Mouse (Mus musculus) WW6 (cell line): ENCODE results near the gene Ugt1a8.
A peak's percentile ranks its signal among the peaks of the same experiment; 100 is the strongest.

ENCODE experiments used
- DNase-seq: peaks from one replicate; pipeline ENCODE4 v3.0.0-alpha.2; 2013; ENCODE audit warnings: low read depth, low spot score

The Ugt1a8 gene

GRCm38 (mm10) chr1:88186325-88186935, 98.8 kb downstream of the Ugt1a8 start:
- DNase-seq, result no peak

DNA sequence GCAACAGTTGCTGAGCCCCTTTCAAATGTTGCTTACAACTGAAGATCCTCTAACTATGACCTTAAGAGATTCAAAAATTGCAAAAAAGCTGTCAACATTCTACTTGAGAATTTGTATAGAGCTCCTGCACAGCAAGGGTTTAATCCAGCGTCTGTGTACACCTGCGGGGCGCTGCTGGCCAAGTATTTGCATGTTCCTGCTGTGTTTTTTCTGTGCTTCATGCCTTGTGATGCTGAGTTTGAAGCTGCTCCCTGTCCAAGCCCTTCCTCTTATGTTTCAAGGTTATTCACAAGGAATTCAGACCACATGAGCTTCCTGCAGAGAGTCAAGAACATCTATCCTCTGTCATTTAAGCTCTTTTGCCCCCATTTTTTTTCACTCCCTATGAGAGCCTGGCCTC, 104.5 kb downstream of the Ugt1a8 start:
- no peak for DNase-seq

DNA sequence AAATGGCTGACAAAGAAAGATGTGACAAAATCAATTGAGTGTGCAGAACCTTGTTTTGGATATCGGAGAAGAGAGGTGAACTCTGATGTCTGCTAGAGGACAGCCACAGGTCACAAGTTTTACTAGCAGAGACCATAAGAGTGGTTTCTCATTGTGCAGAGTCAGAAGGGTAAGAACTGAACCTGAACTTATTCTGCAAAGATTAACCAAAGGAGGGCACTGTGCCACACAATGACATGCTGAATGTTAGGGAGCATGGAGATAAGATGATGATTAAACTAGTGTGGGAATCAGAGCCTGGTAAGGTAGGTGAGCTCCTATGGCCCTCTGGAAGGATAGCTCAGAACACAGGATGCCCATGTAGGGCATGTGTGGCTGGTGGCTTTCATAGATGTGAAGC, 108.1 kb downstream of the Ugt1a8 start:
- DNase-seq, result no peak

DNA sequence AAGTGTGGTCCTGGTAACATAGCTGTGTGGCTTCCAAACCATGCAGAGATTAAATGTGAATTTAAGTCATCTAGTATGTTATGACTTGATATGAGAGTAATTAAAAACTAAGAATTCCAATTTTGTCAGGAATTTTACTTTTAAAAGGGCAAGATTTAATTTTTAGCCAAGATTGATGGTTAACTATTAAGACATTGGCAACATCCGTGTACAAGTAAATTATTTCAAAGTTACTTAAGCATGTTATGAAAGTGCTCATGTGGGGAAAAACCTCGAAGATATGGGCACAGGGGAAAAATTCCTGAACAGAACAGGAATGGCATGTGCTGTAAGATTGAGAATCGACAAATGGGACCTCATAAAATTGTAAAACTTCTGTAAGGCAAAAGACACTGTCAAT, 109.8 kb downstream of the Ugt1a8 start:
- no peak for DNase-seq

DNA sequence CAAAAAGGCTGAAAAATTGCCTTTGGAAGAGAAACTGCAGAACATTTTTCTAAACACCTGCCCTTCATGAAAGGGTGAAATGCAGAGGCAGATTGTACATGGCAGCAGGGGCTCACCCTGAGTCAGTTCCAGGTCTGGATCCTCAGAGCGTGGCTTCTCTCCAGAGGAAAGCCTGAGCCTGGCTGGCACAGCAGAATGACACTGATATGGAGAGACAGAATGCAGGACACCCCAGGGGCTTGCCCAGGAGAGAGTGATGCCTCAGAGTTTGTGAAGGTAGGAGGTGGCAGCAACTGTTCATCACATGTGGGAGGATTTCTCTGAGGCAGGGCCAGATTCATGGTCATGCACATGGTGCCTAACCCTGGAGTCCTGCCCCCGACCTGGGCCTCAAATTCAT, 112.4 kb downstream of the Ugt1a8 start:
- no peak for DNase-seq

GRCm38 (mm10) chr1:88200456-88200855, 112.8 kb downstream of the Ugt1a8 start, which contains the start of gene Ugt1a2:
TSS of gene Ugt1a2 (plus strand) at chr1:88200601.
- DNase-seq, result no peak

DNA sequence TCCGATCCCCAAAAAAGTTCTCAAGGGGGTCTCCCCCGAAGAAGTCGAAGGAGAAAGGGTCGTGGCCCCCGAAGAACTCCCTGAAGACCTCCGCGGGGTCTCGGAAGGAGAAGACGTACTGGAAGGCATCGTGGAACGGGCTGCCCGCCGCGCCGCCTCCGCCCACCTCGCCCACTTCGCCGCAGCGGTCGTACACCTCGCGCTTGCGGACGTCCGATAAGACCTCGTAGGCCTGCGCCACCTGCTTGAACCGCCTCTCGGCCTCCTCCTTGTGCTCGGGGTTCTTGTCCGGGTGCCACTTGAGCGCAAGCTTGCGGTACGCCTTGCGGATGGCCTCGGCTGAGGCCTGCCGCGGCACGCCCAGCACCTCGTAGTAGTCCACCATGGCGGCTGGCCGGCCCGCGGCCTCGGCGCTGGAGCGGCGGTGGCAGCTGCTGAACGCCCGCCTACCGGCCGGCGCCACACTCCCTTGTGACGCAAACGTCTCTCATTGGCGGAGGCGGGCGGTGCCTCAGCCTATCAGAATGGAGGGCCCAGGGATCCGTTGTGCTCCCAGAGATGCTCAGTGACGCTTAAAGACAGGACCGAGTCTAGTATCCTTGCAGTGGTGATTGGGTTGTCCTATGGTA, 117.8 kb downstream of the Ugt1a8 start, which contains the start of gene Dnajb3:
Gene Dnajb3, minus strand, starts transcription at position 489 of the 629 bp plus-strand sequence.
- no peak for DNase-seq

DNA sequence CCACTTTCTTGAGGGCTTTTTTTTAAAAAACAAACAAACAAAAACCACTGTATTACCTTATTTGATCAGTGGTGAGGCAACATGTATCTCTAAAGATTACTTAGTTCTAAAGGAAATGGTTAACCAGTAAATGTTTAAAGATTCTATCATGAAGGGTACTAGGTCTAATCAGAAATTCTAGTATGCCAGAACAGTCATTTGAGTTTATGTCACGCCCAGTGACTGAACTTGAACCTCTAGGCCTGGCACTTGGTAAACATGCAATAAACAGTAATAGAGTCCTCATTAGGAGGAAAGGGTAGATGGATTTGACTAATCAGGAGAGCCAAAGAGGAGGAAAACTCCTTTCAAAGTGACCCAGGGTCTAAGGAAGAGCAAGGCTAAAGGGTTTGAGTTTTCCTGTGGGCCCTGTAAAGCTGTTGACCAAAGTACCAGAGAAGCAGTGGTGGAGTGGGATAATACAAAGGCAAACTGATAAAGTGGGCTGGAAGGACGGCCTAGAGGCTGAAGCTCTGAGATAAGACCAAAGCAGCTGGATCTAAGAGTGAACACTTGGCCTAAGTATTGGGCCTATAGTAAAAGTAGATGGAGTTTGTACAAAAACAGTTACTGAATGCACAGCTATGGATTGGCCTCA, 119.3 kb downstream of the Ugt1a8 start:
- no peak for DNase-seq

GRCm38 (mm10) chr1:88211812-88212211, 124.2 kb downstream of the Ugt1a8 start, which contains the start of gene Ugt1a1:
TSS of gene Ugt1a1 (plus strand) at chr1:88211959.
- DNase-seq, result no peak

DNA sequence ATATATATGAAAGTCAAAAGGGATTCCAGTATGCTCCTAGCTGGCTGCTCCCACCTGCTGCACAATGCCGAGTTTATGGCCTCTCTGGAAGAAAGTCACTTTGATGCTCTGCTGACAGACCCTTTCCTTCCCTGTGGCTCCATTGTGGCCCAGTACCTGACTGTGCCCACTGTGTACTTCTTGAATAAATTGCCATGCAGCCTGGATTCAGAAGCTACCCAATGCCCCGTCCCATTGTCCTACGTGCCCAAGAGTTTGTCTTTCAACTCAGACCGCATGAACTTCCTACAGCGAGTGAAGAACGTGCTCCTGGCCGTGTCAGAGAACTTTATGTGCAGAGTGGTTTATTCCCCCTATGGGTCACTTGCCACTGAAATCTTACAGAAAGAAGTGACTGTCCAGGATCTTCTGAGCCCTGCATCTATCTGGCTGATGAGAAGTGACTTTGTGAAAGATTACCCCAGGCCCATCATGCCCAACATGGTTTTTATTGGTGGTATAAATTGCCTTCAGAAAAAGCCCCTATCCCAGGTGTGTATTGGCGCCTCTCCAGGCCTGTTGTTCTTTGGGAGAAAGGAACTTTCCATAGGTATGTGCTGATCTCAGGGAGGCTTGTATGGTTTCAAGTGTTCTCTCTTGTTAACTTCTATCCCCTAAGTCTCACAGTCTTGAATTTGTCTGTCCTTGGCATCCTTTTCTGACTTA, 124.9 kb downstream of the Ugt1a8 start:
- DNase-seq, result no peak

- no peak for DNase-seq
These were observed 125.4 kb downstream of the Ugt1a8 start for GRCm38 (mm10) chr1:88213061-88213460.

DNA sequence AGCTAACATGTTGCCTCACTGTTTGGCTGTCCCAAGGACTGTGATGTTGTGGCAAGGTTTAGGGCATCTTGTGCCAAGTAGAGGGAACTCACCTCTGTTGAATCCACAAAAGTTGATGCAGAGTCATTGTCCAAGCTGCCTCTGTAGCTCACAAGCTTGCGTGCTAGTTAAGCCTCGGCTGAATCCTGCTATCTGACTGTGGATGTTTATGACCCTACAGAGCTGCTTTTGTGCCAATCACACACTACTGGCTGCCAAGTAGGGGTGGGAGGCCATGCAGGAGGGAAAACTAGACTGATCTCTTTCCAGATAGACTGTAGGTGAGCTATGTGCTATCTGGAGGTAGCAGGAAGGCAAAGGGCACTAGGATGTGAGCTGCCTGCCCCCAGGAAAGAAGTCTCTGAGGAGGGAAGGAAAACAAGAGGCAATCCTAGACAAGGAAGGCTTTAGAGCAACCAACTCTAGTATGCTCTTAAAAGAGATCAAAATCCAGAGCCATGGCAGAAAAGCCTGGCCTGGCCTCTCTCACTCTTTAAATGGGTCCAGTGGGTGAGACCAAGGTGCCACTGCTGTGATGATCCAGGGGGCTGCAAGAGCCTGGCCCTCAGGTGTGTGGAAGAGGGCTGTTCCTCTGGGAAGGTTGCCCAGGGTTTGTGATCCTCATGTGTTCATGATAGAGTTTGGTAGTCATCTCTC, 126.3 kb downstream of the Ugt1a8 start:
- no peak for DNase-seq

DNA sequence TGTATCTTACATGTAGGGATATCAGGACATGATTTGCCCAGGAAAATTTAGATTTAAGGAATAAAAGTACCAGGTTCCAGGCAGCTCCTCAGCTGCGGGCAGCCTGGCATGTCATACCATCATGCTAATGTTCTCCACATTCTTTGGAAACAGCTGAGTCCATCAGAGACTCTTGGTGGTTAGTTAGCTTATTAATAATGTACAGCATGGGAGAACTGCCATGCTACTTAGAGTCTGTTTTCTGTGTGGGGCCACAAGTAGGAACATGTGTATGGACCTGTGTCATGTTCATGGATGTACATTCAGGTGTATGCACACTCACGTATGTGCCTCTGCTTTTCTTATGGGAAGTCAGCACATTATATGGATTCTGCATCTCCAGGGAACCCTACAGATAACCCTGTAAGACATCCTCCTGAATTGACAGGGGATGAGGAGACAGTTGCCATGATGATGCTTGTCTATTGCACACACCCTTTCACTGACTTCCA, 126.9 kb downstream of the Ugt1a8 start:
- DNase-seq, result no peak

DNA sequence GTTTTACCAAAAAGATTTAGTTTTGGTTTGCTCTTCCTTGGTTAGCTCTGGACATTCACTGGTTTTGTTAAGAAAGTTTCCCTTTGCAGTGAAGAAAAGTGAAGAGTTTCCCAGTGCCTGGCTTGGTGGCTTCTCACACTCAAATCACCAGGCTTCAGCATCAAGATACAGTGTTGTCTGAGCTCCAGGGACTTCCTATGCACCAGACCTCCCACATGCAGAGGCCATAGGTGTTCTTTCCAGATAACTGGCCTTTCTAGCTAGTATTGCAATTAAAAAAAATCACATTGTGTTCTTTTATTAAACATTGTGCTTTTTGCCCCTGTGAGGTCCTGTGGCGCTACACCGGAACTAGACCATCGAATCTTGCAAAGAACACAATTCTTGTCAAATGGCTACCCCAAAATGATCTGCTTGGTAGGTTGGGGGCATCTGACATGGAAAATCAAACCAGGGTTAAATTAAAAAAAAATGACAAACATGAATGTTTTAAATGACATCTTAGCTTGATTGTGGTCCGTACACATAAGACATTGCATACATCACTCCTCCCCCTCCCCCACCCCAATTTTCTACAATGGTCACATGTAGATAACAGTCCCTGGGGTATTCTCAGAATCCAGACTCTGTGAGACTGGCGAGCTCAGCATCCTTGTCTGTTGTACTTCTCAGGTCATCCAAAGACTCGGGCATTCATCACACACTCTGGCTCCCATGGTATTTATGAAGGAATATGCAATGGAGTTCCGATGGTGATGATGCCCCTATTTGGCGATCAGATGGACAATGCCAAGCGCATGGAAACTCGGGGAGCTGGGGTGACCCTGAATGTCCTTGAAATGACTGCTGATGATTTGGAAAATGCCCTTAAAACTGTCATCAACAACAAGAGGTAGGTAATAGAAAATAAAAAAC, 128.1 kb downstream of the Ugt1a8 start:
- DNase-seq, result no peak

GRCm38 (mm10) chr1:88216551-88216950, 128.9 kb downstream of the Ugt1a8 start:
- no peak for DNase-seq

- no peak for DNase-seq
These were observed 129.5 kb downstream of the Ugt1a8 start for GRCm38 (mm10) chr1:88217144-88217543.

GRCm38 (mm10) chr1:88217576-88217975, 130.0 kb downstream of the Ugt1a8 start:
- DNase-seq, result peak; percentile 4

GRCm38 (mm10) chr1:88218051-88218450, 130.4 kb downstream of the Ugt1a8 start:
- peak; percentile 5 for DNase-seq

DNA sequence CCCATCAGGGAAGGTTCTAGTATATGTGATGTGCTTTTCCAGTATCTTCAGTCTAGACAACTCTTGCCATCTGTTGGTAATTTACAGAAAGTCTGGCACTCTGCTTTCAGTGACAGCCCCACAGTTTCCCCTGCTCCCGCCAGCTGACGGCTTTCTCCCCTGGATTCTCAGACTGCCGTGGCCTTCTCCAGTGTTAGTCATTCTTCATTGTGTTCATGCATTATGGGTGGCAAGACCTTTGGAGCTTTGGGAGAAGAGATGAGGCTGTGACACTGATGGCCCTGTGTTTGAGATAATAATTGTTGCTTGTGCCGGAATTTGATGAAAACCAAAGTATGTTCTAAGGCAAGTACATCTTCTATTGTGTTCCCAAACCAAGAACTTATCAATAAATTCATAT, 131.0 kb downstream of the Ugt1a8 start:
- no peak for DNase-seq

- DNase-seq, result no peak
These were observed 131.4 kb downstream of the Ugt1a8 start for GRCm38 (mm10) chr1:88219054-88219453.
